Mouse (Mus musculus) NIH3T3 (cell line): Measurements from ENCODE around the gene Sec23ip.

ENCODE experiments used
- DNase-seq: peaks from one replicate; pipeline ENCODE4 v3.0.0-alpha.2; 2012; ENCODE audit warnings: low read depth

The Sec23ip gene

DNA sequence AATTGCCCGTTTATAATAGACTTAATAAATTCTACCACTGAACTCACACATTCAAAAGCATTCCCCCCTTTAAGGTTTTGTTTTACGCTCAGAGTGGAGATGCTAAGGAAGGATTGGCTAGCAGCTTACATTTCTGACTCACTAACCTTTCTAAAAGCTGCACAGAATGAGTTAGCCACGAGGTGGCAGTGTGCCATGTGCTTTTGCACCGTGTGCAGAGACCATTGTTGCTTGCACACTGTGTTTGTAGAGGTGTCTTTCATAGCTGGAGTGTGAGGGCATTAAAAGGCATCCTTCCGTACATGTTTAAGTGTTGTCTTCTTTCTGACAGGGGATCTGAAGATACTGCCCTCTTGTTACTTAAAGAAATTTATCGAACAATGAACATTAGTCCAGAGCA is 34.6 kb downstream of the Sec23ip start:
- peak; percentile 87 for DNase-seq

DNA sequence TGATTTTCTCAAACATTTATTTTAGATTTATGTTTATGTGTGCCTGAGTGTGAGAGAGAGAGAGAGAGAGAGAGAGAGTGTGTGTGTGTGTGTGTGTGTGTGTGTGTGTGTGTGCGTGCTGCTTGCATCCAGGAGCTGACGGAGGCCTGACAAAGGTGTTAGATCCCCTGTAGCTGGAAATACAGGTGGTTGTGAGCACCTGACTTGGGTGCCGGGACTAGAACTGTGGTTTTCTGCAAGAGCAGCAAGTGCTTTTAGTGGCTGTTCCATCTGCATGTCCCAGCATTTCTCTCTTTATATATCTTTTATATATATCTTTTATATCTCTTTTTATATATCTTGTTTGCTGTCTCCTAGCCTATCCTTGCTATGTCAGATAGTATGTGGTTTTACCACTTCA is 37.1 kb downstream of the Sec23ip start:
- no peak for DNase-seq

DNA sequence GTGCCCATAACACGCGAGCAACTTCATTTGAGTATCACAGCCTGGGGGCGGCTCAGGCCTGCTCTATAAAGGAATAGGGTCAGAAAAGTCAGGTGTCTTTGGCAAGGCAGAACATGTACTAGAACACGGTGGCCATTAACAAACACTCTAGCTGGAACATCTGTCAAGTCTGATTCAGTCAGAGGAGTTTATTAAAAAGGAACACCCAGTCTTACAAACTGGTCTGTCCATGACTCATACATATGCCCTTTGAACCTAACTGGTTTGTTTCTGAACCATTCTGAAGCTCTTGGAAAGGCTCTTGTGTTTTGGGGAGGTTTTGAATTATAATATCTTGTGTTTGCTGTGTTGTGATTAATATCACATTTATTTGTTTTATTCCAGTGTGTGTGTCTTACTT is 45.3 kb downstream of the Sec23ip start:
- DNase-seq: peak; percentile 67

DNA sequence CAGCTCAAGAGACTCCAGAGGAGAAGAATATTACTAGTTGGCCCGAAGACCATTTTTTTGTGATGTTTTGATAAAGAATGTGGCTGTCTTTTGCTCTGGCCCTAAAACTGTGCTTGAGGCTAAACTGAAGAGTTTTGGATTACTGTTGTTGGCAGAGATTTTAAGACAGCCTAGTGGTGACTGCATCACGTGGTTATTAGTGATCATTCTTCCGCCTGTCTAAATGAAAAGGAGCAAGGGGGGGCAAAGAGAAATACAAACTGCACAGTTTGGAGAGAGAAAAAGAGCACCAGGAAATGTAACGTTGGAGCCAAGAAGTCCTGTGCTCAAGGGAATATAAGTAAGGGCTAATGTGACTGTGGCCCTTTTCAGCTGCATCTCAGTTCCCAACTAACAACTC is 48.7 kb downstream of the Sec23ip start:
- peak; percentile 21 for DNase-seq

DNA sequence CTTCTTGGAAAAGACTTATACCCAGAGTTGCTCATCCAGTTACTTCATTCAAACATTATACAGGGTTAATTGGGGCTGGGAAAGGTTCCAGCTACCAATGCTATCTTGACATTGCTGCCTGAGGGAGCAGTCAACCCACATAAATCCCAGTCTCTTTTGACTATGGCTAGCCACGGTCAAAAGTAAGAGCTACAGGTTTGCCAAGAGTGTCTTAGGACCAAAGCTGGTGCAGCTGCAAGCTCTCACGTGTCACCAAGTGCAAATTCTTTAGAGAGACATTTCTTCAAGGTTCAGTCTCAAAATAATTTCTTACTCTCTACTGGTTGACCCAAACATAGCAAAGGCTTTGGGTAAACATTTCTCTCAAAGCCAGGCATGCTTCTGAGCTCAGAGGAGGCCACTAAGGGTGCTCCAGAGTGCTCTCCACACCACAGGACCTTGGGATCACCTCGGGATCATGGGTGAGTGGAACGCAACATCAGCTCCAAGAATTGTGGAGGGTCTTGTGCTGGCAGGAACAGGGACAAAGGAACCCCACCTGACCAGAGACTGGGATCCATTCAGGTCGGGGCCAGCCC is 80.3 kb downstream of the Sec23ip start:
- DNase-seq: peak; percentile 20

DNA sequence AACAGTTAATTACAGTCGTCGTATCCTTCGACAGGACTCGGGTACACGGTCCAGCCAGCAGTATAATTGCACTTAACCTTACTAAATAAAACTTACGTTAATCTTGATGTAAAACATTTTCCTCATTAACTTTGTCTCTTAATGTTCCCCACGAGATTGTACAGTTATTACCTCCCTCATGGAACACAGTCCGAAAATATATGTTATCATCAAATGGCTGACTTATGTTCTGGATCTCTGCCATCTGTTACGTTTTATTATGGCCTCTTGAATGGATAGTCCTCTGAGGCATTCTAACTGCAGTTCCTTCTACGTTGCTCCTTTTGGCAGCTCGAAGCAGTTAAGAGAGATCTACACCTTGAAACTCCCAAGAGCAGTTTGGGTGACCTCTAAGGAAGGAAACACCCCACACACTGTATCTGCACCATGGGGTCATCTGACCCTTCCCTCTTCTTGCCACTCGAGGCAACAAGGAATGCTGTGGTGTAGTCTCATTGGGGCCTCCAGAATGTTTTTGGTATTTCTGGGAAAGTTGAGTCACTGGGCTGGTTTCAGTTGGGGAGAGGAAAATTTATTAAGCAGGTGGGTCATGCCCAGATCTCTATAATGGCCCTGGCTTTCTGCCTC is 87.8 kb downstream of the Sec23ip start:
- DNase-seq: peak; percentile 6

DNA sequence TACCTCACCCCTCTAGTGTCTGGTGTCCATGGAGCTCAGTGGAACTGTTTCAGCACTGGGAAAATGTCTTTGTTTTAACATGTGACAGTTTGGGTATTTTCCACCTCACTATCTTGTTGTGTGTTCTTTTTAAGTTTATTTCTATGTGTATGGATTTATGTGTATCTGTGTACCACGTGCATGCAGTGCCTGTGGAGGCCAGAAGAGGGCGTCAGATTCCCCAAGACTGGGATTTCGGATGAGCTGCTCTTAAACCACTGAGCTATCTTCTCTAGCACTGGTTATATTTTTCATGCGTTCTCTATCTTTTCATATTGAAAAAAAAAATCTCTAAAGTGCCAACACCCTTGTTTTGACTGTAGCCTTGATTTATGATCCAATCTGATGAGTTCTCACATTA is 88.5 kb downstream of the Sec23ip start:
- DNase-seq: no peak
